Mouse (Mus musculus): ENCODE measurements around the gene Erc1. TPM values are rescaled to one million over a fixed set of nuclear protein-coding genes. Genes with fewer than 3 reads are reported as not detected.

Gene Erc1
- total RNA-seq, 2 experiments from 2014 or later: 47.4 to 49.2 TPM

- no peak for TF ChIP-seq CTCF (IDR thresholded peaks at IDR 0.05)
- DNase-seq (ENCODE audit: extremely low spot score in 1 of 2, low spot score in 2 of 2): no peak
- Histone ChIP-seq H3K4me3 (no peak overlapping the region), H3K27ac (no peak overlapping the region)
- intact Hi-C loops (cut with DNase I): no loop called here
These were observed 318.3 kb downstream of the Erc1 start for GRCm38 (mm10) chr6:119529659-119530058.

GRCm38 (mm10) chr6:119526498-119526897 is 321.5 kb downstream of the Erc1 start:
- intact Hi-C loops (cut with DNase I): no loop called here
- no peak for DNase-seq (ENCODE audit: extremely low spot score in 1 of 2, low spot score in 2 of 2)
- no peak overlapping the region for H3K4me3 ChIP-seq
- H3K27ac ChIP-seq: no peak overlapping the region
- TF ChIP-seq CTCF (IDR thresholded peaks at IDR 0.05): no peak

DNA sequence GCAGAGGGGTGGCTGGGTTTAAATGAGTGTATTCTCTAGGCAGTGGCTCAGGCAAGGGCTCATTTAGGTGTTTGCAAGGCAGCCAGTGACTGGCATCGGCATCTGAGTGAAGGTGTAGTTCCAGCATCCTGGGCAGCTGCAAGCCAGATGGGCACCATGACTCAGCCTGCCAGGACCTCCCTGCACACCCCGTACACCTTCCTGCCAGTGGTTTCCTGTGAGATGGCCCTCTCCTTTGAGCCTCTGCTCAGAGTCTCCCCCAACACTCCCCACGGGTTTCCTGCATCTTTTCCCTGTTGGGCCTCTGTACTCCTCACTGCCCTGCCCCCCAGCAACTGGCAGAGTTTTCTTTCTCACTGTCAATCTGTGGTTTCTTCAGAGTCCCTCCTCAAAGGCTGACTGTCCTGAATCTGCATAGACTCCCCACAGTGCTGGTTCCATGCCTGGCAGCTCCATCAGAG is 326.0 kb downstream of the Erc1 start:
- TF ChIP-seq CTCF (IDR thresholded peaks at IDR 0.05): no peak
- Histone ChIP-seq H3K4me3 (no peak overlapping the region), H3K27ac (peak overlapping the region; percentile 59; the same call in 1 of the 2 replicates)
- peak in 1 of 2 experiments; percentile 55 for DNase-seq (ENCODE audit: extremely low spot score in 1 of 2, low spot score in 2 of 2)
- intact Hi-C loops (cut with DNase I): no loop called here

DNA sequence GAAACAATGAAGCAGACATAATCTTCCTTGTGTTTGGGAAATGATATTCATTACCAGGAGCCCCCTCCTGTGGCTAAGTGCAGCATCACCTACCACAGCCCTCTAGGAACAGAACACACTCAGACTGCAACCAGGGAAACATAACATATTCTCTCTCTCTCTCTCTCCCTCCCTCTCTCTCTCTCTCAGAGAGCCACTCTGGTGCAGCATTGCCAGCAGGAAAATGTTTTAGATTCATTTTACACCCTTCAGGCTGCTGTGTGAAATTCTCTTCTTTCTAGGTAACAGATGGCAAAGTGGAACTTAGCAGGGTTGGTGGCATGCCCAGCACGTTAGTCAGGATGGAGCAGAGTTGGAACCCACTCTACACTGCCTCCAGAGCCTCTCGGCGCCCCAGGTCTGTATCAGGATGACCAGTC is 326.5 kb downstream of the Erc1 start:
- TF ChIP-seq CTCF (IDR thresholded peaks at IDR 0.05): peak; percentile 46
- DNase-seq (ENCODE audit: extremely low spot score in 1 of 2, low spot score in 2 of 2): peak in 1 of 2 experiments; percentile 49
- Histone ChIP-seq H3K4me3 (no peak overlapping the region), H3K27ac (peak overlapping the region; percentile 59; the same call in 1 of the 2 replicates)
- intact Hi-C loops (cut with DNase I): no loop called here

Other genes starting within 250 kb of the Erc1 start
- gene Rad52, start 54.5 kb upstream of the Erc1 start, total RNA-seq (2021): 10 to 100 TPM; 41.2 to 45.0 TPM
- gene Wnk1, start 190.5 kb upstream of the Erc1 start, total RNA-seq (2021): 100 to 1,000 TPM; 186 to 212 TPM
- gene Ninj2, start 245.2 kb upstream of the Erc1 start, total RNA-seq (2021): 1 to 10 TPM in 1 of 2 experiments, under 1 TPM in 1; 0.56 to 1.3 TPM

All from left cerebral cortex, adult 2 months (tissue).